Mouse (Mus musculus) kidney, postnatal 10 days (tissue): ENCODE measurements around the gene Kbtbd4.
A peak's percentile ranks its signal among the peaks of the same experiment; 100 is the strongest.

Source experiments
- DNase-seq: peaks from one replicate; pipeline ENCODE4 v3.0.0; 2021; ENCODE audit warnings: mixed read lengths

The Kbtbd4 gene

GRCm38 (mm10) chr2:90906721-90907120 lies 2.2 kb downstream of the Kbtbd4 start:
- DNase-seq, result no peak

- DNase-seq, result no peak
Observed at GRCm38 (mm10) chr2:90910861-90911260, 6.3 kb downstream of the Kbtbd4 start.

GRCm38 (mm10) chr2:90911668-90912067 lies 7.1 kb downstream of the Kbtbd4 start:
- DNase-seq, result no peak

- peak; percentile 53 for DNase-seq
Observed at GRCm38 (mm10) chr2:90913671-90914070, 9.1 kb downstream of the Kbtbd4 start.

- no peak for DNase-seq
Observed at GRCm38 (mm10) chr2:90915516-90915915, 11.0 kb downstream of the Kbtbd4 start.

- DNase-seq, result no peak
Observed at GRCm38 (mm10) chr2:90916560-90917232, 12.2 kb downstream of the Kbtbd4 start.

- peak; percentile 83 for DNase-seq
Observed at GRCm38 (mm10) chr2:90917233-90917998, 12.9 kb downstream of the Kbtbd4 start.

- peak; percentile 73 for DNase-seq
Observed at GRCm38 (mm10) chr2:90917999-90918698, 13.6 kb downstream of the Kbtbd4 start.

GRCm38 (mm10) chr2:90921178-90921577 lies 16.6 kb downstream of the Kbtbd4 start:
- no peak for DNase-seq

GRCm38 (mm10) chr2:90922636-90923035 lies 18.1 kb downstream of the Kbtbd4 start:
- no peak for DNase-seq

GRCm38 (mm10) chr2:90928566-90928965 lies 24.0 kb downstream of the Kbtbd4 start:
- no peak for DNase-seq

- DNase-seq, result no peak
Observed at GRCm38 (mm10) chr2:90931829-90932228, 27.3 kb downstream of the Kbtbd4 start.

- no peak for DNase-seq
Observed at GRCm38 (mm10) chr2:90932273-90932672, 27.7 kb downstream of the Kbtbd4 start.

GRCm38 (mm10) chr2:90938362-90938761 lies 33.8 kb downstream of the Kbtbd4 start:
- no peak for DNase-seq

- DNase-seq, result peak; percentile 30
Observed at GRCm38 (mm10) chr2:90939750-90940149, 35.2 kb downstream of the Kbtbd4 start.

GRCm38 (mm10) chr2:90940233-90941229 lies 36.0 kb downstream of the Kbtbd4 start, which contains the start of gene Celf1:
TSS of gene Celf1 (plus strand) at chr2:90940382.
- peak; percentile 92 for DNase-seq

GRCm38 (mm10) chr2:90941744-90942143 lies 37.2 kb downstream of the Kbtbd4 start:
- DNase-seq, result no peak

GRCm38 (mm10) chr2:90950149-90950548 lies 45.6 kb downstream of the Kbtbd4 start:
- no peak for DNase-seq

GRCm38 (mm10) chr2:90950582-90951194 lies 46.1 kb downstream of the Kbtbd4 start:
- DNase-seq, result no peak

GRCm38 (mm10) chr2:90953461-90953860 lies 48.9 kb downstream of the Kbtbd4 start:
- no peak for DNase-seq

- DNase-seq, result no peak
Observed at GRCm38 (mm10) chr2:90956053-90956452, 51.5 kb downstream of the Kbtbd4 start.

GRCm38 (mm10) chr2:90958856-90959255 lies 54.3 kb downstream of the Kbtbd4 start:
- DNase-seq, result no peak
